Mouse (Mus musculus) bone marrow, adult 2 months (tissue): ENCODE data around the gene Creg1.

Experiments used
- CTCF ChIP-seq: fragments of 200-500 bp; IDR thresholded peaks from 2 replicates; pipeline ENCODE4 v1.5.1; 2011; ENCODE audit warnings: low read length, control low read depth; ENCODE audit not compliant: control insufficient read depth, insufficient read depth
- POLR2A ChIP-seq: fragments of 200-500 bp; IDR thresholded peaks from 2 replicates; pipeline ENCODE4 v1.6.1; 2011; ENCODE audit warnings: low read depth, mild to moderate bottlenecking, control low read depth, low read length, borderline replicate concordance; ENCODE audit not compliant: control insufficient read depth

DNA sequence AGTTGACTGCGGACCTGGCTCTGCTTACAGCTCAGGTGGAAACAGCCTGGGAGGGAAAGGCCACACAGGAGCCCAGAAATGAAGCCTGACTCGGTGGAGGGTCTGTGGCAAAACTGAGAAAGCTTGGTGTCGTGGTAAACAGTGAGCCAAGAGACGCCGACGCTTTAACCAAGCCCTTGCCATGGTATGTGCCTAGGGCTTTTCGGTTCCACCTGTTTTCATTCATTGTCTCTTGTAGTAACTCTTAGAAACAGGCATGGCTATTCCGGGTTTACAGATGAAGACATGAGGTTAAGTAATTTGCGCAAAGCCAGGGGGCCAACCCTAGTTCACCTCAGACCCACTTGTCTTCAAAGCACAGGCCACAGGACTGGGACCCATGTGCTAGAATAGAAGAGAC, 1.0 kb downstream of the Creg1 start:
- TF ChIP-seq POLR2A (no peak), CTCF (no peak)
